Mouse (Mus musculus): ENCODE results near the gene Ankrd13b. TPM values are rescaled to one million over a fixed set of nuclear protein-coding genes. Genes with fewer than 3 reads are reported as not detected.

The Ankrd13b gene
- polyA plus RNA-seq, 1 experiment from 2014 or later = 11.6 TPM

Other genes with a start within 250 kb of the Ankrd13b start
- 4.4 and 7.2 TPM in 2 replicates for gene Coro6, start 27.3 kb downstream of the Ankrd13b start, polyA plus RNA-seq (2014; fragmentation: Nextera tagmentation; extraction: Ambion mirVana)
- gene Git1, start 3.9 kb upstream of the Ankrd13b start, polyA plus RNA-seq (2014; fragmentation: Nextera tagmentation; extraction: Ambion mirVana) = 15.1 and 16.7 TPM in 2 replicates
- 2.3 and 3.3 TPM in 2 replicates for gene Abhd15, start 25.4 kb upstream of the Ankrd13b start, polyA plus RNA-seq (2014; fragmentation: Nextera tagmentation; extraction: Ambion mirVana)
- gene Trp53i13, start 26.3 kb upstream of the Ankrd13b start, polyA plus RNA-seq (2014; fragmentation: Nextera tagmentation; extraction: Ambion mirVana) = 51.2 and 52.3 TPM in 2 replicates
- gene Gm10392, start 29.5 kb upstream of the Ankrd13b start, polyA plus RNA-seq (2014; fragmentation: Nextera tagmentation; extraction: Ambion mirVana) = not detected in 2 replicates
- 19.1 and 19.6 TPM in 2 replicates for gene Taok1, start 118.1 kb upstream of the Ankrd13b start, polyA plus RNA-seq (2014; fragmentation: Nextera tagmentation; extraction: Ambion mirVana)
- 4.6 and 6.5 TPM in 2 replicates for gene Nufip2, start 196.5 kb upstream of the Ankrd13b start, polyA plus RNA-seq (2014; fragmentation: Nextera tagmentation; extraction: Ambion mirVana)
- not detected in 2 replicates for gene Cryba1, start 235.6 kb upstream of the Ankrd13b start, polyA plus RNA-seq (2014; fragmentation: Nextera tagmentation; extraction: Ambion mirVana)